Mouse (Mus musculus): ENCODE measurements around the gene Lipc. TPM values are rescaled to one million over a fixed set of nuclear protein-coding genes. Genes with fewer than 3 reads are reported as not detected.

Gene Lipc
- polyA plus RNA-seq, 1 experiment from 2014 or later = 1.9 TPM

DNA sequence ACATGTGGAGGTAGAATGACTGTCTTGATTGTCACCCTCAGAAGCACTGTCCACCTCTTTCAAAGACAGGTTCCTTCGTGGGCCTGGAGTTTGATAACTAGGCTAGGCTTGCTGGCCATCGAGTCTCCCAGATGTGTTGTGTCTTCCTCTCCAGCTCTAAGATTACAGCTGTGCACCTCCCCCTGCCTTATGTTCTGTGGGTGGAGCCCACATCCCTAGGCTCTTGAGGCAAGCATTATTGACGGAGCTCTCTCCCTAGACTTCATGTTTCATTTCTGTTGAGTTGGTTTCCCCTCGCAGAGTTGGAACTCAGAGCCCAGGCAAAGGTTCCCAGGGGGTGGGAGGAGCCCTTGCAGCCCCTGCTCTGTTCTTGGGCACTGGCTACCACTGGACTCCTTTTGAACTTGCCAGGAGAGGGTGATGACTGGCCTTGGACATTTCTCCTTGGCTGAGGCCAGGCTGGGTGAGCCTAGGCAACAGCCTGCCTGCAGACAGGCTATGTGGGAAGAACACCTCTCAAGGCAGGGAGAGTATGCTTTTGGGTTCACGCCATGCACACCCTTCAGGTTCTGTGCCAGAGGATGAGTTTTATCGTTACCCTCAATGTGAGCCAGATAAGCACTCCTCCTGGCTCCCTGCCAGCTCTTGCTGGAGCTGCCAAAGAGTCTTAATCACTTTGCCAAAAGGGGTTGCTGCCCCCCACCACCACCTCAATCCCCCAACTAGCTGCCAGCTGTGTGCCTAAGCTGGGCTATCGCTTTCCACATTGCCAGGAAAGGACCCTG lies 30.1 kb downstream of the Lipc start:
- H3K27ac ChIP-seq = peak overlapping the region; percentile 80
- peaks cover 32% of the 10 kb centered on the region for H3K4me1 ChIP-seq
- H3K4me3 ChIP-seq = no peak overlapping the region; the same call in 1 of the 2 replicates
- 36% methylated on average over 7 of the region's 7 CpGs for WGBS
- no peaks in the 10 kb centered on the region for H3K9me3 ChIP-seq
- H3K36me3 ChIP-seq = no peaks in the 10 kb centered on the region
- peak; percentile 91 for DNase-seq (ENCODE audit: low spot score)
- H3K27me3 ChIP-seq (ENCODE audit: insufficient read depth, poor library complexity, severe bottlenecking) = no peaks in the 10 kb centered on the region

DNA sequence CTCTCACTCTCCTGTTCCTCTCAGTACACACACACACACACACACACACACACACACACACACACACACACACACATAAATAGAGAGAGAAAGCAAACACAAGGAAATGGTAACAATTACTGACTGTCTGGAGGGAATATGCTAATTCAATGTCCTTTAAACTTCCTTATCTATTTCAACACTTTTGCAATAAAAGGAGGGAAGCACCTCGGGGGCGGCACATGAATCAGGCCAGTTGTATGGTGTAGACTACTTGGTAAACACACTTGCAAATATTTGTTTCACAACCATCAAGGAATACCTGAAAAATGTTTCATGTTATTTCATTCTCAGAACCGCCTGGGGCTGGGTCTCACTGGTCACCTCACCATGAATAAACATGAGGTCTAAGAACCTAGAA lies 30.9 kb downstream of the Lipc start:
- Histone ChIP-seq H3K4me3 (no peak overlapping the region), H3K36me3 (no peaks in the 10 kb centered on the region), H3K4me1 (peaks cover 32% of the 10 kb centered on the region), H3K27me3 (ENCODE audit: insufficient read depth, poor library complexity, severe bottlenecking) (no peaks in the 10 kb centered on the region), H3K9me3 (no peaks in the 10 kb centered on the region), H3K27ac (peak overlapping the region; percentile 29; the same call in 1 of the 2 replicates)
- DNase-seq (ENCODE audit: low spot score) = no peak
- WGBS = 61% methylated on average over 3 of the region's 3 CpGs

DNA sequence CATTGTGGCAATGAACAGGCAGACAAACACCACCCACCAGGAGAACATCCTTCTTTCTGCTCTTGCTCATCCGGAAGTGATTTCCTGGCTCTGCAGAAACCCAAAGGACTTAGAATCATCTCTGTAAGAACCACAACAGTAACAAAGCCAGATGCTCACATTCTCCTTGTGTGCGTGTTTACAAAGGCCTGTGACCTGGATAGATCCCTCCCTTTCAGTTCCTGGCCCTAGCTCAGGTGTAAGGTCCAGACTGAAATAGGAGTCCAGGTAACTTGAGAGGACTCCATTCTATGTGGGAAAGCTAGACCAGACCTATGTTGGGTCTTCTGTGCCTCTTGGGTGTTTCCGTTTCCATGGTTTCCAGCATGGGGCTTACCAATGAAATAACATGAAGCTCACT lies 32.8 kb downstream of the Lipc start:
- H3K9me3 ChIP-seq = no peaks in the 10 kb centered on the region
- no peaks in the 10 kb centered on the region for H3K36me3 ChIP-seq
- H3K27me3 ChIP-seq (ENCODE audit: insufficient read depth, poor library complexity, severe bottlenecking) = no peaks in the 10 kb centered on the region
- H3K4me3 ChIP-seq = no peak overlapping the region
- 90% methylated on average over 3 of the region's 3 CpGs for WGBS
- H3K27ac ChIP-seq = no peak overlapping the region
- no peak for DNase-seq (ENCODE audit: low spot score)
- H3K4me1 ChIP-seq = peaks cover 47% of the 10 kb centered on the region

DNA sequence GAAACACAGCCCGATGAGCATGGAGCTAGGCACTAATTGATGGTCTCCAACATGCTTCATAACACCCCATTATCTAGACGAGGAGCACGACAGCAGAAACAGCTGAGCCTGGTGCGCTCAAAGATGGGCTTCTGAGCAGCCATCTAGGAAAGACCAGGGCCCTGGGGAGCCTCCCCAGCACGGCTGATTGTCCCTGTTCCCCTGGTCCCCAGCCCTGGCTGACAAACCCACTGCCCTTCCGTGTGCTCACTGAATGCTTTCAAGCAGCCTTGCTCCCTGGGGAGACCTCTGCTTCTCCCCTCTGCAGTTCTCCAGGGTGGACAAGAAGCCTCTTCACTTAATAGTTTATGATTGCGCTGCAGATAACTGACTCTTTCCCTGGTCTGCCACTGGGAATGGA lies 35.5 kb downstream of the Lipc start:
- H3K36me3 ChIP-seq = no peaks in the 10 kb centered on the region
- no peaks in the 10 kb centered on the region for H3K27me3 ChIP-seq (ENCODE audit: insufficient read depth, poor library complexity, severe bottlenecking)
- H3K27ac ChIP-seq = no peak overlapping the region
- no peak overlapping the region for H3K4me3 ChIP-seq
- WGBS = 47% methylated on average over 7 of the region's 7 CpGs
- H3K9me3 ChIP-seq = no peaks in the 10 kb centered on the region
- peaks cover 31% of the 10 kb centered on the region for H3K4me1 ChIP-seq
- no peak for DNase-seq (ENCODE audit: low spot score)

DNA sequence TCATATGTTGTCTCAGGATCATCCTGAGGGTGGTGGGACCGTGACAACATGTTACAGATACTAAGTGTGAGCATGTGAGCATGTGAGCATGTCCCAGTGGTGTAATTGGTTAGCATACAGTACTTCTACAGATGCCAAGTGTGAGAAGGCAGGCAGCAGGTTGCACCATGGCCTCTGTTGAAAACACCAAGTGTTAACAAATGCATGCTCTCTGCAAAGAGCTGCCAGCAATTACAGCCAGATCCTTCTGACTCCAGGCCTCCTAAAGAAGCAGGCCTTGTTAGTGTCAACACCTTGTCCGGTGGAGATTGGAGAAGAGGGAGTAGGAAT lies 36.7 kb downstream of the Lipc start:
- Histone ChIP-seq H3K36me3 (no peaks in the 10 kb centered on the region), H3K9me3 (no peaks in the 10 kb centered on the region), H3K27ac (peak overlapping the region; percentile 52), H3K4me3 (no peak overlapping the region), H3K4me1 (peaks cover 30% of the 10 kb centered on the region), H3K27me3 (ENCODE audit: insufficient read depth, poor library complexity, severe bottlenecking) (no peaks in the 10 kb centered on the region)
- 52% methylated on average over 2 of the region's 2 CpGs for WGBS
- DNase-seq (ENCODE audit: low spot score) = no peak

DNA sequence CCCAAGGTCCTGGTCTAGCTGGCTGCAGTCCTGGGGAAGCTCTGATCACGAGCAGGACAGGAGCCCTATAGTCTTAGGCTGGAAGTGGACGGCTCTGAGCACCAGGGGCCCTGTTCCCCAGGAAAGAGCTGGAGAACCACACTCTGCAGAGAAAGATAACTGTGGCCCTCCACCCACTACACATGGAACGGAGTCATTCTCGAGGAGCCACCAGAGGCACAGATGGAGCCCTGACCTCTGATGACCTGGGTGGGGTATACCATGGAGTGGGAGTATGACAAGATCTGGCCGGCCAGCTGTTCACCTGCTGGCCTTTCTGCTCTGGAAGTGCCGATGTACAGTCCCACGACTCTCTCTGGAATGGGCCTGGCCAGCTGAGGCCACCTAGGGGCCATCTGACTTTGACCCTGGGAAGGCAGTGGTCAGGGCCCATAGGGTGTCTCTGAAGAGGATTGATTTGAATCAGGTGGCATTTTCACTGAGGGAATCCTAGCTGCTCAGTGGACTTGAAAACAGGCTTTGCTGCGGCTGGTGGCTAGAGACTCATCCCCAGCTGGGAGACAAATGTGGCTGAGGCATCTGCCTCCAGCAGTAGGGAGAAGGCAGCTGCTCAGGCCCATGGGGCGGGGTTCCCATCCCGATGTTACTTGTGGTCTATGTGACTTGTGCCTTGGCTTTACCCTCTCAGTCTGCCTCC lies 37.2 kb downstream of the Lipc start:
- Histone ChIP-seq H3K27me3 (ENCODE audit: insufficient read depth, poor library complexity, severe bottlenecking) (no peaks in the 10 kb centered on the region), H3K4me3 (no peak overlapping the region), H3K9me3 (no peaks in the 10 kb centered on the region), H3K4me1 (peaks cover 30% of the 10 kb centered on the region), H3K27ac (peak overlapping the region; percentile 52; the same call in 1 of the 2 replicates), H3K36me3 (no peaks in the 10 kb centered on the region)
- WGBS = 45% methylated on average over 10 of the region's 10 CpGs
- peak; percentile 92 for DNase-seq (ENCODE audit: low spot score)

DNA sequence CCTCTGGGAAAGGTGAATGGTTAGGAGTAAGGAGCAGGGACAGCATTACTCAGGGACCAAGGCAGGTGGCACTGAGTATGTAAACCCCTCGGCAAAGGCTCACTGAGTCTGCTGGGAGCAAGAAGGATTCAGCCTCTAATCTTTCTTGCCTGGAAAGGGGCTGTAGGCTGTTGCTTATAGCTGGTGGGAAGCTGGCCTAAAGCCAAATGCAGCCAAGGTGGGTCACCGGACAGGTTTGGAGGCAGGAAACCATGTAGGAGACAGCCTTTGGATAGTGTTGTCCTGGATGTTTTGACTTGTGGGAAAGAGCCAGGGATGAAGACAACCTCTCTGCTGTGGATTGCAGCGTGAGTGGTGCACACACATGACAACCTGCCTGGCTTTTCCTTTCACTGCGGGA lies 40.9 kb downstream of the Lipc start:
- WGBS = 72% methylated on average over 4 of the region's 4 CpGs

DNA sequence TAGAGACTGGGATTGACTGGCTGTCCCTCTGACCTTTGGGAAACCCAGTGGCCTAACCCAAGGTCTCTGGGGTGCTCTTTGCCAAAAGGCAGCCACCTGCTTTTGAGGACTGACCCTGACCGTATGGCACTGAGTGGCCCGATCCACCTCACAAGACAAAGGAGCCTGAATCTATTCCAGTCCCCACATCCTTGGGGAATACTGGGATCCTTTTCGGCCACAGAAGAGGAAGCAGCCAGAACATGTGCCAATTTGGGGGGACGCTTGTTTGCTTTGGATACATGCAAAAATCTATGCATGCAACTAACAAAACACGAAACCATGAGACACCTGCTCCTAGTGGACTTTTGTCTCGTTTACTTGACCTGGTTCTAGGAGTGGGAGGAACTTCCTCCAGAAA lies 41.7 kb downstream of the Lipc start:
- no peaks in the 10 kb centered on the region for H3K9me3 ChIP-seq
- H3K27me3 ChIP-seq (ENCODE audit: insufficient read depth, poor library complexity, severe bottlenecking) = no peaks in the 10 kb centered on the region
- no peaks in the 10 kb centered on the region for H3K36me3 ChIP-seq
- WGBS = 83% methylated on average over 6 of the region's 6 CpGs
- H3K27ac ChIP-seq = no peak overlapping the region
- DNase-seq (ENCODE audit: low spot score) = no peak
- no peak overlapping the region for H3K4me3 ChIP-seq
- peaks cover 11% of the 10 kb centered on the region for H3K4me1 ChIP-seq

More for the DNA sequence above, 40.9 kb downstream of the Lipc start:
- H3K36me3 ChIP-seq = no peaks in the 10 kb centered on the region
- no peak overlapping the region for H3K4me3 ChIP-seq
- no peaks in the 10 kb centered on the region for H3K9me3 ChIP-seq
- no peak for DNase-seq (ENCODE audit: low spot score)
- no peaks in the 10 kb centered on the region for H3K27me3 ChIP-seq (ENCODE audit: insufficient read depth, poor library complexity, severe bottlenecking)
- H3K4me1 ChIP-seq = peaks cover 19% of the 10 kb centered on the region
- no peak overlapping the region for H3K27ac ChIP-seq

DNA sequence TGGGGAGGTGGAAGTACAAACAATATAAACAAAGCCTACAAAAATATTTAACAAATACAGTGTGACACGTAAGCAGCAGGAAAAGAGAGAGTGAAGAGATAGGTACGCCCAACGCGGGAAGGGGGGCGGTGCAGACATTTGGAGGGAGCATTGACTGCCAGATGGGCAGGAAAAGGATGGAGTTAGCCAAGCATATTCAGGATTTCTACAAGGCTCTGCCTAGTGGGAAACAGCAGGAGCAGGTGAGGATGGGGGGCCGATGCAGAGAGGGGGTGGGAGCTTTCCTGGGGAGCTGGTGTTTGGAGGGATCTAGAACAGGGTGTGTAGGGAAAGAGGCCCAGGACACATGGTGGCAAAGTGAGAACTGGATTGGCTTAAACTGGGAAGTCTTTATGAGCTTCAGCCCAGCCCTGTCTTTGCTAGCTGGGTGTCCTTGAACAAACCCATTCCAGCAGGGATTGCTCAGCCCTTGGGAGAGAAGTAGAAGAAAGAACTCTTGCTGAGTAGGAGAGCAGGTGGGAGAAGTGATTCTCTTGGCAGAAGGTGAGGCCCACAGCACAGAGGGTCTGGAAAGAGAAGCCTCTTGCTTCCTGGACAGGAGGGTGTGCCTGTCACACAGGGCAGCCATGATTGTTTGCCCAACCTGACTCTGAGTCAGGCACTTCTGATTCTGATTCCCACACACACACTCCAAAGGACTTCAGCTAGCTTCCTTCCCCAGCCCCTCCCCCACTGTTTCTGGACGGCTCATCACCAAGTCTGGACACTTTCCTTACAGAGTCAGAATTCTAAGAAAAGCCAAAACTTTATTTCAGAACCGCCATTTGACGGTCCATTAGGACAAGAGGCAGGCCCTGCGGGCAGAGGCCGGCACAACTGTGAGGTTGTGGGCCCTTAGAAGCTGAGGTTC lies 49.0 kb downstream of the Lipc start:
- Histone ChIP-seq H3K36me3 (no peaks in the 10 kb centered on the region), H3K4me1 (no peaks in the 10 kb centered on the region), H3K27ac (no peak overlapping the region), H3K9me3 (no peaks in the 10 kb centered on the region), H3K4me3 (no peak overlapping the region), H3K27me3 (ENCODE audit: insufficient read depth, poor library complexity, severe bottlenecking) (no peaks in the 10 kb centered on the region)
- no peak for DNase-seq (ENCODE audit: low spot score)
- WGBS = 91% methylated on average over 11 of the region's 11 CpGs

DNA sequence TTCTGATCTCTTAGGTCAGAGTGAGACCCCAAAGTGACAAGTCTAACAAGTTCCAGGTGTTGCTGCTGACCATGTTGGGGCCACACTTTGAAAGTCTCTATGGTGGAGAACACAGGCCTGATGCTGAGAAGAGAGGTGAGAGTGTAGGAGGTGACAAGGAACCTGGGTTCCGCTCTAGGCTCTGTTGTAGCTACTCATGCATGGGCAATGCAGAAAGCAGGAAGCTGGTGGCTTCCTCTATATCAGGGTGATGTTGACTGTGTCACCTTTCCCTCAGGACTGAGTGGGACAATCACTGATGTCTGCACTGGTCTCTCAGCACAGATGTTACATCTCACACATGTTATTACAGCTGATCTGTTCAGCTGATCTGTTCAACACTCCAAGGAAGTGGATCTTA lies 57.8 kb downstream of the Lipc start:
- H3K27me3 ChIP-seq (ENCODE audit: insufficient read depth, poor library complexity, severe bottlenecking) = no peaks in the 10 kb centered on the region
- 93% methylated on average over 1 of the region's 1 CpGs for WGBS
- no peaks in the 10 kb centered on the region for H3K9me3 ChIP-seq
- DNase-seq (ENCODE audit: low spot score) = no peak
- H3K36me3 ChIP-seq = no peaks in the 10 kb centered on the region
- no peak overlapping the region for H3K27ac ChIP-seq
- no peak overlapping the region for H3K4me3 ChIP-seq
- H3K4me1 ChIP-seq = peaks cover 31% of the 10 kb centered on the region

DNA sequence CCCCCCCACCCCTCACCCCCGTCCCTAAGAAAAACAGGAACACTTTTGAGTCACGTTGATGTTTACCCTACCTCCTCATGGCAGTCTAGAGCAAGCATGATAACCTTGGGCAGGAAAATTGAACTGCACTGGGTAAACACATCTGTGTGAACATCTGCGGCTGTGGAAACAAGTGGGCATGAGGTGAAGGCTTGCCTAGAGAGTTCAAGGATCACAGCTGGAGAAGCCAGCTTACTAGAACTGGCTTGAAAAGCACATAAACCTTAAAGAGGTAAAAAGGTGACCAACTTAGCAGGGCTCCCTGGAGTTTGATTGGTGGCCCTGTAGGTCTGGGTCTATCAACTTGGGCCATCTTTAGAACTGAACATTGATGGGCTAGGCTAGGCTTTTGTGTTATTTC lies 58.5 kb downstream of the Lipc start:
- H3K9me3 ChIP-seq = no peaks in the 10 kb centered on the region
- 56% methylated on average over 3 of the region's 3 CpGs for WGBS

DNA sequence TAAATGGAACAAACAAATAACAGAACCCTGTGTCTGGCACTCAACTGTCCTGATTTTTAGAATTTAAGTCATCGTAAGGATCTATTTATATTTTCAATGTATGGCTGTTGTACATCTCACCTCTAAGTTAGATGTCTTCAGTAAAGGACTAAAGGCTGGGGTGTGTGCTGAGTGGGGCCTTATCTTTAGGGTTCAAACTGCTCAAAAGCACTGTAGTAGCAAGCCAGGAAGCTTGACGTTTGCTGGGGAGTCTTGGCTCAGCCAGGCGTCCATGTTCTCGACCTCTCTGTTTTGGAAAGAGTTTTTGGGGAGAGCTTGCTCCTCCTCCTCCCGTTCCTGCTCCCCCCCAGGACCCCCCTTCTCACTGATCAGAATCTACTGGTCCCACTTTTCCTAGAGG lies 59.4 kb downstream of the Lipc start:
- Histone ChIP-seq H3K27ac (no peak overlapping the region), H3K4me1 (peaks cover 34% of the 10 kb centered on the region), H3K36me3 (no peaks in the 10 kb centered on the region), H3K27me3 (ENCODE audit: insufficient read depth, poor library complexity, severe bottlenecking) (no peaks in the 10 kb centered on the region), H3K9me3 (no peaks in the 10 kb centered on the region), H3K4me3 (no peak overlapping the region)
- WGBS = 70% methylated on average over 5 of the region's 5 CpGs
- no peak for DNase-seq (ENCODE audit: low spot score)

More for the DNA sequence above, 58.5 kb downstream of the Lipc start:
- H3K27ac ChIP-seq = no peak overlapping the region
- H3K4me3 ChIP-seq = no peak overlapping the region
- H3K4me1 ChIP-seq = peaks cover 34% of the 10 kb centered on the region
- no peaks in the 10 kb centered on the region for H3K36me3 ChIP-seq
- DNase-seq (ENCODE audit: low spot score) = no peak
- no peaks in the 10 kb centered on the region for H3K27me3 ChIP-seq (ENCODE audit: insufficient read depth, poor library complexity, severe bottlenecking)

Data from heart, embryonic 10.5 days (tissue).